Mouse (Mus musculus): ENCODE measurements around the gene Itgb1bp1.

DNA sequence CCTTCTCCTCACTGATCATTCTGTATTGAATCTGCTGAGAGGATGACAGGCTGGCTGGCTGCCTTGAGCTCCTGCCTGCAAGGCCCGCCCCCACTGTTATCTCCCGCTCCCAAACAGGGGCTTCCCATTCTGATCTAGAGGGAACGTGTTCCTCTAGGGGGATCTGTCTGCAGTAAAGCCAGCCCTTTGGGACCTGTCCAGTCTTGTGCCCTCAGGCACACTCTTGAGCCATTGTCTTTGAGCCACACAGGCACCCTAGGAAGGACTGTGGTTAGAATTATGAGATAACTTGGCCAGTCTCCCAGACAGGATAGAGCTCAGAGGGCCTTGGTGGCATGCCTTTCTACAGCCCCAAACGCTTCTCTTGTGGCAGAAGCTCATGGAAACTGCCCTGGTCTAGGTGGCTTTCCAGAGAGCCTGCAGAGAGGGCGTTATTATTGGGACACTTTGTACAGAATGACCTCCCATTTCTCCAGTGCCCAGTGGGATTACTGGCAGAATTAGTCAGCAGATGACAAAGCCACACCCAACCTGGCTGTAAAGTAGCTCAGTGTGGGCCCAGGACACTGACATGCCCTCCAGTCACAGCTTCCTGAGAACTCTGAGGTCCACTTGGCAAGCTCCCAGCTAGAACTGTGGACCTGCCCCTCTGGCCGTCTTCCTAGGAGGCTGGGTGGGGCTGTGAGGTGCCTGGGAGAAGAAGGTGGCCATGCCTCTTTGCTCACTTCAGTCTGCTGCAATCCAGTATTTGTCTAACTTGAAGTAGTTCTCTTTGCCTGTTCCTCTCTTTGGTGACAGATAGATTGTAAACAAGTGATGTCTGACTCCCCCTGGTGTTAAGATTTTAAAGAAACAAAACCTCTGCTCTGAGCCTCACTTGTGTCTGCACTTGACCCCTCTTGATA lies 58.8 kb downstream of the Itgb1bp1 start:
- peak; percentile 95 for TF ChIP-seq EP300 (IDR thresholded peaks at IDR 0.05)
- peak; percentile 58 for TF ChIP-seq CTCF (IDR thresholded peaks at IDR 0.05)

Measured in lung, postnatal 0 days (tissue).